Mouse (Mus musculus) lung, postnatal 25 days (tissue): ENCODE results near the gene Pgbd5.
"Not testable (repeated sequence)": the region's sequence is repeated elsewhere in the genome, so short reads cannot be mapped to it uniquely, and the experiment has no call there.

ENCODE experiments used
- DNase-seq: peaks from one replicate; pipeline ENCODE4 v3.0.0; 2022; ENCODE audit warnings: low spot score

Gene Pgbd5

DNA sequence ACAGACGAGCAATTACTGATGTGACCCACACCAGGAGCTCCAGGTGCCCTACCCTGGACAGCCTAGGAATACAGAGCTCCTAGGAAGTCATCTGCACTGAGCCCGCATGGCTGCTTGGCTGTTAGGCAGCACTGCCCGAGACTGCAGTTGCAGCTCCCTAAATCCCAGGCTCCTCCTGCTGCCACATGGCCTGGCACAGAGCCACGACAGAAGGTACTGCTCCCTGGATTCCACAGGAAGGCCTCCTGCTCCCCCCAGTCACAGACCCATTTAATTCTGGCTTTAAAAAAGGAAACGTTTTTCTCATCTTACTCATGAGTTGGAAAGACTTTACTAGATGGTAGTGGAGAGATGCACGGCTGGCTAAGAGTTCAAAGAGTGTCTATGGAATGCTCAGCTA is 10.0 kb downstream of the Pgbd5 start:
- no peak for DNase-seq

DNA sequence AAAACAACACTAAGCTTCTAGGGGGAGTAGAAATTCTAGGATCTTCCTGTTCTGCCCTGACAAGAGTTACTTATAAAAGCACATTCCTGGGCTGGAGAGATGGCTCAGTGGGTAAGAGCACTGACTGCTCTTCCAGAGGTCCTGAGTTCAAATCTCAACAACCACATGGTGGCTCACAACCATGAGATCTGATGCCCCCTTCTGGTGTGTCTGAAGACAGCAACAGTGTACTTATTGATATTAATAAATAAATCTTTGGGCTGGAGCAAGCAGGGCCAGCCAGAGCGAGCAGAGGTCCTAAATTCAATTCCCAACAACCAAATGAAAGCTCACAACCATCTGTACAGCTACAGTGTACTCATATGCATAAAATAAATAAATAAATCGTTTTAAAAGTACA is 10.7 kb downstream of the Pgbd5 start:
- DNase-seq: not testable (repeated sequence)

DNA sequence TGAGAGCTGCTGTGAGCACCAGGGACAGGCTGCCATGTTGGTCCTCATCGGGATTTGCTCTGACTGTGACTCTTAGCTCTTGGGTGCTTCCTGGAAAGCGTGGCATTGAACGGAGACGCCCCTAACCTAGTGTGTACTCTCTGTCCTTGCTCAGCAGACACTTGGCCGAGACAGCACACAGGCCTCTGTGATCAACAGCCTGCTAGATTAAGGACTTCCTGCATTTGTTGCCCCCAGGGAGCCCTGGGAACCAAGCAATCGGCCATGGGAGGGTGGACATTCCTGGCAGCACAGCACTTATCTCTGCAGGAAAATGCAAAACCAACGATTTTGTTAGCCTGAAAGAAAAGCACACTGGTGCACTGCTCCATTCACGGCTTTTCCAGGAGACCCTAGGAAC is 18.0 kb downstream of the Pgbd5 start:
- no peak for DNase-seq

DNA sequence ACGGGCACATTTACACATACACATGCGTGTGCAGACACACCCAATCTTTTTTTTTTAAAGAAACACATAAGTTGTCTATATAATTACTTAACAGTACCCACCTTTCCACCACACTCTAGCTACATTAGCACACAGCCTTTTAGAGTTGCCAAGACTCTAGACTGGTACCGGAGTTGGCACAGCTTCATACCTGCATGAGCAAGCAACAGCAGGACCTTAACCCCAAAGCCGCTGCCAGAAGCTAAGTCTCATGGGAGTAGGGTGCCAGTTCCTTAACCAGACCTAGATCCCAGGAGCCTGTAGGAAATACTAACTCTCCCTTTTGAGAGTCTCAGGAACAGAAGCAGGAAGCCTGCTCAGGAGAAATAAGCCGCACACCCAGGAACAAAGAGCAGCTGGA is 20.5 kb downstream of the Pgbd5 start:
- no peak for DNase-seq

DNA sequence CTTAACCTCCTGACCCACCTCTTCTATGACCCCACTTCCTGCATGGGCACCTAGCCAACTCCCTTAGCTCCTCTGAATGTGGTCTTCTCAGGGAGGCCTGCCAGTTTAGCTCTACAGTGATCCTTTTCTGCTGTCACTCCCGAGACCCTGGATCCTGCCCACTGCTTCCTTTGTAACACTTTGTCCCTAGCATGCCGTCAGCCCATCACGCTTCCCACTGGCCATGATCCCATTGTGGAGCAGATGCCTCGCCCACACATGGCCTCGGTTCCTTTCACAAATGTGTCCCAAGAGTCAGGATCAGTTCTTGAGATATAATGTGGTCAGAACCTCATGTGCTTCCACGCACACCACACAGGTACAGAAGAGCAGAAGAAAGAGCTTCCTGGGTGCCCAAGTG is 21.3 kb downstream of the Pgbd5 start:
- no peak for DNase-seq

DNA sequence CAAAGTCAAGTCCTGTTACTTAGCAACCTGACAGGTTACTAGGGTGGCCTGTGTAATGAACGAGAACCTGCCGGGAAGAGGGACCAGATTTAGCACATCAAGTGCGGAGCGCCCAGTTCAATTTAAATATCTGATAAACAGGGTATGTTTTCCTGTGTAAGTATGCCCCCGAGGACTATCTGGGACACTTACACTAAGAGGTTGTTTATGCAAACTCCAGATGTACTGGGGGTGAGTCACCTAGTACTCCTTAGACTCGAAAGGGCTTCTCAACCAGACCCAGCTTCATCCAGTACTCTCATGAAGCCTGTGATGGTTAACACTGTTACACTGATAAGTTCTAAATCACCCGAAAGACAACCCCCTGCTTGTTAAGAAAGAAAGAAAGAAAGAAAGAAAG is 22.8 kb downstream of the Pgbd5 start:
- no peak for DNase-seq

DNA sequence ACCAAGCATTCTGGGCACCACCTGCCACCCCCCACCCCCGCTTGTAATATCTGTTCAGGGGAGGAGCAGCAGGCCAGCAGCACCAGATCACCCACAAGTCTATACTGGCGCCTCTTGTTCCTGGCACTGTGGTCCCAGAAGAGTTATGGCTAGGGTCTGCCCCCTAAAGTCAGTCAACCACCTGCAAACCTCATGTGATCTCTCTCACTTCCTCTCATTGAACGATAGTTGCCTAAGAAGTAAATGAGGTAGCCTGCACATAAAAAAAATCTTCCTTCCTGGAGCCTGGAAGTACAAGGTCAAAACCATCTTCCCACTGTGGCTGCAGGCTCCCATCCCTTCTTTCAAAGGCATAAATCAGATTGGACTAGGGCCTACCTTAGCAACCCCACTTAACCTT is 23.7 kb downstream of the Pgbd5 start:
- DNase-seq: no peak

DNA sequence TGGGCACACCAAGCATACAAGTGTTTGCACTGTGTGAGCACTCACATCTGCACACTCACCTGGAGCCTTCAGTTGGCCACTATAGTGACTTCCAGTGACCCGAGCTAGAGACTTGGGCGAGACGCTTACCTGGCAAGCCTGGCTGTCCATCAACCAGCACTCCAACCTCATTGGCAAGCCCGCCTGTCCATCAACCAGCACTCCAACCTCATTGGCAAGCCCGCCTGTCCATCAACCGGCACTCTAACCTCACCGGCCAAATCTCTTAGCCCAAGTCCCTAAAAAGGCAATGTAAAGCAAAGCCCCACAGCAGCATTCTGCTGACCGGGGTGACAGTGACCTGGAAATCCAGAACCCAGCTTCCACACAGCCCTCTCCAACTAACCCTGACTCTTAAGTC is 24.5 kb downstream of the Pgbd5 start:
- DNase-seq: no peak

DNA sequence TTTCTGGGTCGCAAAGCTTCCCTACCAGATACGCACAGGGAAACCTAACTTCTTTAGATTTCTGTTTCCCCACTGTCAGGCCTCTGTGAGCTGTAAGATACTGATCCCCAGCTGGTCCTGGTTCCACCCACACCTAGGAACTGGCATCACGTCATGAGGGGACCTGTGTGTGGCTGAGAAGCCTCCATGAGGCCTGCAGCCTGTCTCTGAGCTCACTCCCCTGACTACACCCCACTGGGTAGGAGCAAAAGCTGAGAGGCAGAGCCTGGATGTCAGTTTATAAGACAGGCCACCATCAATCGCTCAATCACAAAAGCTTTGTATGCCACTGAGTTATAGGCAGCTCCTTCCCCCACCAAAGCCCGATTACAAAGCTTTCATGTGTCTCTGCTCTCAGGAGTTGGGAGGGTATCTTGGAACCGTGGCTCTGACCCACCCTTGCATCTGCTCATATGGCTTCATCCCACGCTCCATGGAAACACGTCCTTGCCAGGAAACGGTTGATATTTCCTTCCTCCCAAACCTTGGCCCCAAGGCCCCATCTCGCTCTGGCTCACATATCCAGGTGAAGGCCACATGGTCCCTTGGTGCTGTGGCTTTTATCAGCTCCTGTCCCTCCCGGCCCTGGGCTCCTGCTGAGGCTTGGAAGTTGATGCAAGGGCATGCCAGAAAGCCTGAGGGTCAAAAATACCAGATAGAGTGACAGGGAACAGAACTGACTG is 26.1 kb downstream of the Pgbd5 start:
- no peak for DNase-seq

DNA sequence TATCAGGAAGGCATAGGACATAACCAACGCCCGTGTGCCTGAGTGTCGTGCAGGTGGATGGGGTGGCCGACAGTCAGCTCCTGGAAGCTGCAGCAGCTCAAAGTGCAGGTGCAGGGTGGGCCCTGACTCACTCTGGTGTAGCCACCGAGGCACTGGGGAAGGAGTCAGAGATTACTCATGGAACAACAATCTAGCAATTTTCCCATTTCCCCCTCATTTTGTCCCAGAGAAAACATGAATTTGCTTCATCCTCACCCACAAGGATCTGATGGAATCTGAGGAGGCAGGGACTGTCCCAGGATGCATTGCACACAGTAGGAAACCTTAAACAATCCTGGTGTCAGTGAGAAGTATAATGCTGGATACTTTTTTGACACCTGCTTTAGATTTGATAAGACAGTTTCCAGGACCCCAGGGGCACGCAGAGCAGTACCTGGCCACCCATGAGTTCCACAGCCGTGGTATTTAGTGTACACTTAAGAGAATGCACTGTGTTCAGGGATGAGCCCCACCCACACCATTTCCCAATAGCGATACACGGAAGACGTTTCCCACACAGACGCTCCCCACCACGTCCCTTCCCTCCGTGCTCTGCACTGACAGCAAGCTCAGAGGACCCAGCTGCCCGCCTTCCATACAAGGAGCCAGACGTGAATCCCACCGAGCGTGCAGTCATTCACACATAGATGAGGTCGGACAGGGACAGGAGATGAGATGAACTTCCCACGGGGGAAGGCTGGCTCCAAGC is 26.8 kb downstream of the Pgbd5 start:
- DNase-seq: no peak

DNA sequence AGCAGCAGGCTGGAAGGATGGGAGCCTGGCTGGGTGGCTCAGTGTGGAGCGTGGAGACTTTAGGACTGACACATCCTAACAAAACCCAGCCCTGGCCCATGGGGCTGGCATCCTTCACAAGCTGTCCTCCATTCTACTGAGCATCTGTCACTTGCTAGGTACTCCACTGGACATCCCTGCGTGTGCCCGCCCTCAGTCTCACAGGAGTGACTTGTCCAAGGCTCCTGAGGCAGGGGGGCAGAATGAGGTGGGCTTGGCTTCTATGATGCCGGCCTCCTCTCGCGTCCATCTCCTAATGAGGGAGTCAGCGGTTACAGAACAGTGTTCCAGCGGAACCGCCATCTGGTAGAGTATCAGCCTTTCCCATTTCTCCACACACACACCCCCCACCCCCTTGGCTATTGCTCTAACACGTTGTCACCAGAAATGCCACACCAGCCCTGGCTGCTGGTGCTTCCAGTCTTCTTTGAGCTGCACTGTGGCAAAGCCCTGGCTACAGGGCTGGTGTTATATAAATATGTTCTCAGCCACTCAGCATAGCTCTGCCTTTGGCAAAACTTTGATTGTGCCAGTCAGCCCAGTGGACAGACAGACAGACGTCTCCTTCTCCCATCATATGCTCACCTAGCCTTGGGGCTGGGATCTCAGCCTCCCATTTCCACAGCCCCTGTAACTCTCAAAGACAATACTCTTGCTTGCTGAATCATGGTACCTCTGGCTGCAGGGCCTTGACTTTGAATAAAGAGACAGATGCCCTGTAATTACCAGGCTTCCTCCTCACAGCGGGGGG is 34.8 kb downstream of the Pgbd5 start:
- DNase-seq: no peak

DNA sequence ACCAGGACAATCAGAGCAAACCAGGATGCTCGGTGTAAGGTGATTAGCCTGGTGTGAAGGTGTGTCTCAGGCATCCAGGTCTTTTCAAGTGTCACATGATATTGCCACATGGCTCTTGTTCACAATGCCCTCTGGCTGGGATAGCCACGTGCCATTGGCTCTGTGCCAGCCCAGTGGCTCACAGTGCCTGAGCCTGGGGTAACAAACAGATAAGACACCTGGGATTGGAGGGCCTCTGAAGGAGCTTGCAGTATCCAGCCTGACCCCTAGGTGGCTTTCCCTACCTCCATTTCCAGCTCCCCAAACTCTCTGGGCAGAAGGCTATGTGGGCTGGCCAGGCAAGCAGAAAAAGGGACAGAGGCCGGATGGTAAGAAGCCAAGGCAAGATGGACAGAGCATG is 35.6 kb downstream of the Pgbd5 start:
- no peak for DNase-seq

DNA sequence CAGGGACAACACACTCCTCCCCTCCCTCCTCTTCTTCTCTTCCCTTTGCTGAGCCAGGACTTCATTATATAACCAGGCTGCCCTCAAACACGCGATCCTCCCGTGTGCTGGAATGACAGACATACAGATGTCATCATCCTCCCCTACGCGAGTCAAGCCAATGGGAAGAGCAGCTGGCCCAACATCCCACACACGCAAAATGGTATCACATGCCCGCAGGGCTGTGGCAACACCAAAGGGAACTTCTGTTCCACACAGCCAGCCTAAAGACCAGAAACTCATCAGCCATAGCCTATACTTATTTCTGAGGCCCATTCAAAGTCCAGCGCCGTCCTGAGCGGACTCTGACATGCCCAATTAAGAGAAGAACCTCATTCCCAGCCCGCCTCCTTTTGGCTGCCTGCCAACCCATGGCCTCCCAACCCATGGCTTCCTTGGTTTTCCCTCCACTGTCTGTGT is 40.0 kb downstream of the Pgbd5 start:
- no peak for DNase-seq

DNA sequence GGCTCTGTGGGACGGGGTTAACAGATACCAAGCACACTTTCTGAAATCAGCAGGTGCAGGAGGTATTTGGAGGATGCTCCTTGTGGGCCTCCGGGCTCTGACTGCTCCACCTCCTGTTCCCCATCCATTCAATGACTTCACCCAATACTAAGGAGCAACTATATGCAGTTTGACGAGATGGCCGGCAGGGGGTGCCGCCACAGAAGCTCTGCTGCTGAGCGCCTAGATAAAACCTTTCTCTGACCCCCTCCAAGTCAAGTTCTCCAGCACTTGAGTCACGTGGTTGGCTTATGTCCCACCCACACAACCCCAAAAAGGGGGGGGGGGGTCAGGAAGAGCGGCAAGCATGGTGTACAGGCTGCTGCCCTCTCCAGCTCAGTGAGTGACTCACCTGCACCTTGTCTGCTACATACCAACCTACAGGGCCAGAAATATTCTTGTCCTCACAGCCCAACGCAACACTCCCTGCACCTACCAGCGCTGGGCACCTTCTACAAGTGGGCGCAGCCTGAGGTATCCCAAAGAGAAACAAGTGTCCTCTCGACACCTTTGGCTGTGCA is 40.5 kb downstream of the Pgbd5 start:
- DNase-seq: no peak

DNA sequence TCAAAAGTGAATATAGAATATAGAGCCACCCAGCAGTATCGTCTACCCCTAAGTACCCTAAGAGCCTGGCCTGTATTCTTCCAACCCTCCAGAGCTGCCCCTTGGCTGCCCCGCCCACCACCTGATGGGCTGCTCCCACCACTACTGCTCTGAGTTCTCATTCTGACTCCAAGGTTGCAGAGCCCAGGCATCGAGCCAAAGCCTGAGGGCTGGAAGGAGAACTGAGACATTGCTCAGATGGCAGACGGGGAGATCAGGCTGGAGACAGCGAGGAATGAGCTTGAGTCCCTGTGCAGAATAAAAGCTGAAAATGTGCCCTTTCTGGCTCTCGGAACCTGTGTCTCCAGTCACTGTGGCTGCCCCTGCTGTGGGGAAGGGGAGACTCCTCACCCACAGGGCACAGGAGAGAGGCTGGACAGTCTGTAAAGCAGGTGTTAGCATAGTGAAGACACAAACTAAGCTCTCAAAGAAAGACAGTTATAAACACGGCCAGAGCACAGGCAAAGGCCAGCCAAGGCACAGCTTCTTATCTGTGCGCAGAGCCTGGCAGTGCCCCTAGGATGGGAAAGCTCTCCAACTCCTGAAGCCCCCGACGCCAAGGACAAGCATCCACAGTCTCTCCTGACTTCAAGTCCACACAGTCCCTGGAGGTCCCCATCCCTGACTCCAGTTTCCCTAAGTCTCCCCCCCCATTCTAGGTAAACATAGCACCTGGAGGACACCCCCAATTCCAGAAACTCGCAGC is 42.0 kb downstream of the Pgbd5 start:
- DNase-seq: no peak

DNA sequence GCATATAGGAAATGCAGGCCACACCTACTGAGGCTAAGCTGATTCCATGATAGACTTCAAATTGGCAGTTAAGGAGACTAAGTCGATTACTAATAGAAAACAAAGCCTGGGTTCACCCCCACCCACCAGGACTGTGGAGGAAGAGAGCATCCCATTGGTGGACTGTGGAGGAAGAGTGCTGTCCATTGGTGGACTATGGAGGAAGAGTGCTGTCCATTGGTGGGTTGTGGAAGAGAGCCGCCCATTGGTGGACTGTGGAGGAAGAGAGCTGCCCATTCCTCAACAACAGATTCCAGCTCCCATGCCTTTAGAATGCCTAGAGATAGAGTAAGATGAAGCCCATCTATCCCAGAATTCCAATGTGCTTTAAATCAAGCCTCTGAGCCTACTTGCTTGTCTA is 42.9 kb downstream of the Pgbd5 start:
- DNase-seq: no peak

DNA sequence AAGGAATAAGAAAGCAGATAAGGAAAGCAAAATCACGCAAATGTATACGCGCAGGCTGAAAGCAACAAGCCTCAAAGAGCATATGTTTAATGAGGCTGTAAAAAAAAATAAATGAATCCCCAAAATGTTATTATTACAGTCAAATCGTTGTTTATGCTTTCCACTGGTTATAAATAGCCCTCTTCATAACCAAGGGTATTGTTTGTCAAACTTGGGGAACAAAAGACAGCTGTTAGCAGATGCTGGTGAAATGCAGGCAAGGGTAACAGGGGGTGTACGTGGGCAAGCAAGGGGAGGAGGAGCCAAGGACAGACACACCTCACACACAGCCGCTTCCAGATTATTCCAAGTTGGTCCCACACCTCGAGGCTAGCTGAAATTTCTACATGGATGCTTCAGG is 44.1 kb downstream of the Pgbd5 start:
- no peak for DNase-seq

DNA sequence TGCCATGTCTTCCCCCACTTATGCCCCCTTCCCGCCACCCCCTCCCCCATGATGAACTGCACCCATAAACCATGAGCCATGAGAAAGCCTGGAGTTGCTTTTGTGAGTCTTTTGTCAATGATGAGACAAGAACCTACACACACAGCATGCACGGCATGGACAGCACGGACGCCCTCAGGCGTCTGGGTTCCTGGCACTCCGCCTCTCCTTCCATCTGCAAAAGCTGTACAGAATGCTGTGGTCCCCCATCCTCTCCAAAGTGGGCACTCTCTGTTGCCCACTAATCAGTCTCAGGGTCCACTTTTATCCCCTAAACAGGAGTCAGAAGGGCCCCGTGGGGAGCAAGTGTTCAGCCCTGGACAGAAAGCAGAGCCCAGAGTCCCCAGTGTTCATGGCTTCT is 44.5 kb downstream of the Pgbd5 start:
- no peak for DNase-seq

DNA sequence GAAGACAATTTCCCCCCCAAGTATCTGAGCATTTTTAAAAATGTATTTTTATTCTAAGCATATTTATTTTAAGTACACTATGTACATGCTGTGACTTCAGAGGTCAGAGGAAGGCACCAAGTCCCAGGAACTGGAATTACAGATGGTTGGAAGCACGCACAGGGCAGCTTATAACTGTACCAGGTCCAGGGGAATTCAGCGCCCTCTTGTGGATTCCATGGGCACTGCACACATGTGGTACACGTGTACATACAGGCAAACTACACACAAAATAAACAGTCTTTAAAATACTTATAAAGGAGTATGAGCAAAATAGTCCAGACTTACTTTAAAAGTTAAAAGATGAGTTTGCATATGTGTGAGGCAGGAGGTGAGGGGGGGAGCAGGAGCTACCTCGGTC is 45.5 kb downstream of the Pgbd5 start:
- DNase-seq: no peak

DNA sequence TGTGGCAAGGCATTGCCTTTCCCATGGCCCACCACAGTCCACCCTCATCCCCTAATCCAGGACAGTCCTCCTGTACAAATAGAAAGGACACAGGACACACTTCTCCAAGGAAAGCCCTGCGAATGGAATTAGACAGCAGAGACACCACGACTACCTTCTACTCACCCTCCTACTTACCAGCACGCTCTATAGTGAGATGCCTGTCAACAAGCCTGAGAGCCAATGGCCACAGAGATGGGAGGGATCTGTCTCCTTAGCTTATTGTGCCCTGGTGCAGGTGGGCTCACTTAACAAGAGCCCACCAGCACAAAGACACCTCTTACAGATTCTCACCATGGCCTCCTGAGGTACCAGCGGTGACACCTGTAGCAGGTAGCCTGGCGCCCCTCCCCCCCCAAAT is 46.4 kb downstream of the Pgbd5 start:
- no peak for DNase-seq

DNA sequence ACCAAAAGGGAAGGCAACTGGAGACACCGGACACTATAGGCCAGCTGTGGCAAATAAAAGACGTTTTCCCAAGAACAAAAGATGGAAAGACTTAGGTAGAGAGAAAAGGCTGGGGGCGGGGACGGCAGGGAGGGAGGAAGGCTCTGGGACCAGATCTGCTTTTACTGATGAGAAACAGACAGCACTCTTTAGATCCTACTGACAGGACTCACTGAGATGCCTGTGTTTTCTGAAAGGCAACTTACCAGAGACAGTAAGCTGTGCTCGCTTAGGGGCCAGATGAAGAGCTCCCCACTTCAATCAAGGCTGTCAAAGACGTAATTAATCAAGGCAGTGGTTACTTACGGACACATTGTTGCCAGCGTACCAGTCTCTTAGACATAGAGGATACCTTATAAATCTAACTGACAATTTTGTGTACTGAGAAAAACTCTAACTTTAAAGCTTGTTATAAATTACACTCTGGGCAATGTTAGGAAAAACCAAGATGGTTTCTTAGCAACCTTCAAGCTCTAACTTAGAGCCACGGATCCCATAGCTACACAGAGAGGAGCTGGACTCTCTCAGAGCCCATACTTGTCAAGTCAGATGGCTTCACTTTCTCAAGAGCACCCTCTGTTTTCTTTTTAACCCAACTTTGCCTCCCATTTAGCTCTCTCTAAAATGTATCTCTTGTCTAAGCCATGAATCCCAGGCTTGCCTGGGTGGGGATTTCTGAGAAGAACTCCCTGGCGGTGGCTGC is 47.0 kb downstream of the Pgbd5 start:
- no peak for DNase-seq
